Mouse (Mus musculus): Measurements from ENCODE around the gene Ambra1.
A peak's percentile ranks its signal among the peaks of the same experiment; 100 is the strongest.

The Ambra1 gene

GRCm38 (mm10) chr2:91739586-91739985 lies 9.7 kb downstream of the Ambra1 start:
- DNase-seq = no peak

GRCm38 (mm10) chr2:91744686-91745085 lies 14.8 kb downstream of the Ambra1 start:
- DNase-seq = no peak

GRCm38 (mm10) chr2:91749811-91750261 lies 19.9 kb downstream of the Ambra1 start:
- DNase-seq = peak; percentile 23 to 27

GRCm38 (mm10) chr2:91771921-91772705 lies 42.2 kb downstream of the Ambra1 start:
- no peak for DNase-seq

GRCm38 (mm10) chr2:91773309-91773708 lies 43.4 kb downstream of the Ambra1 start:
- DNase-seq = no peak

- peak in 1 of 2 experiments; percentile 21 for DNase-seq
Observed at GRCm38 (mm10) chr2:91779166-91779565, 49.2 kb downstream of the Ambra1 start.

GRCm38 (mm10) chr2:91791621-91792020 lies 61.7 kb downstream of the Ambra1 start:
- no peak for DNase-seq

GRCm38 (mm10) chr2:91792346-91792745 lies 62.4 kb downstream of the Ambra1 start:
- no peak for DNase-seq

- DNase-seq = no peak
Observed at GRCm38 (mm10) chr2:91794466-91794865, 64.5 kb downstream of the Ambra1 start.

GRCm38 (mm10) chr2:91795091-91795490 lies 65.2 kb downstream of the Ambra1 start:
- DNase-seq = peak; percentile 9 to 23

- no peak for DNase-seq
Observed at GRCm38 (mm10) chr2:91811433-91811832, 81.5 kb downstream of the Ambra1 start.

GRCm38 (mm10) chr2:91816741-91817140 lies 86.8 kb downstream of the Ambra1 start:
- no peak for DNase-seq

GRCm38 (mm10) chr2:91832227-91832626 lies 102.3 kb downstream of the Ambra1 start:
- no peak for DNase-seq

- DNase-seq = no peak
Observed at GRCm38 (mm10) chr2:91834272-91834671, 104.3 kb downstream of the Ambra1 start.

- no peak for DNase-seq
Observed at GRCm38 (mm10) chr2:91835031-91835430, 105.1 kb downstream of the Ambra1 start.

- no peak for DNase-seq
Observed at GRCm38 (mm10) chr2:91835631-91836030, 105.7 kb downstream of the Ambra1 start.

- DNase-seq = no peak
Observed at GRCm38 (mm10) chr2:91844085-91844484, 114.2 kb downstream of the Ambra1 start.

- DNase-seq = no peak
Observed at GRCm38 (mm10) chr2:91852446-91853191, 122.7 kb downstream of the Ambra1 start.

- DNase-seq = no peak
Observed at GRCm38 (mm10) chr2:91854575-91854974, 124.6 kb downstream of the Ambra1 start.

GRCm38 (mm10) chr2:91856958-91857357 lies 127.0 kb downstream of the Ambra1 start:
- no peak for DNase-seq

- no peak for DNase-seq
Observed at GRCm38 (mm10) chr2:91859423-91859822, 129.5 kb downstream of the Ambra1 start.

GRCm38 (mm10) chr2:91870754-91871153 lies 140.8 kb downstream of the Ambra1 start:
- DNase-seq = peak; percentile 26 to 54

- no peak for DNase-seq
Observed at GRCm38 (mm10) chr2:91871225-91871624, 141.3 kb downstream of the Ambra1 start.

- DNase-seq = peak in 1 of 2 experiments; percentile 14
Observed at GRCm38 (mm10) chr2:91872658-91873057, 142.7 kb downstream of the Ambra1 start.
